Mouse (Mus musculus) bone marrow, adult 2 months (tissue): ENCODE measurements around the gene Gm13289.
A peak's percentile ranks its signal among the peaks of the same experiment; 100 is the strongest.
"Not testable (repeated sequence)": the region's sequence is repeated elsewhere in the genome, so short reads cannot be mapped to it uniquely, and the experiment has no call there.

Experiments used
- CTCF ChIP-seq: fragments of 200-500 bp; IDR thresholded peaks from 2 replicates; pipeline ENCODE4 v1.5.1; 2011; ENCODE audit warnings: low read length, control low read depth; ENCODE audit not compliant: control insufficient read depth, insufficient read depth
- POLR2A ChIP-seq: fragments of 200-500 bp; IDR thresholded peaks from 2 replicates; pipeline ENCODE4 v1.6.1; 2011; ENCODE audit warnings: low read depth, mild to moderate bottlenecking, control low read depth, low read length, borderline replicate concordance; ENCODE audit not compliant: control insufficient read depth

- TF ChIP-seq POLR2A, result peak; percentile 43; the same call in 1 of the 2 replicates
- TF ChIP-seq CTCF, result not testable (repeated sequence)
Observed at GRCm38 (mm10) chr4:88760431-88760830, 16.3 kb upstream of the Gm13289 start.
